Mouse (Mus musculus) cerebellum, adult 2 months (tissue): ENCODE measurements around the gene Parp3. TPM values are rescaled to one million over a fixed set of nuclear protein-coding genes. Genes with fewer than 3 reads are reported as not detected.

Experiments
- DNase-seq, 2 experiments: peaks; one replicate each; pipeline ENCODE4 v3.0.0; 2021
- H3K27ac ChIP-seq: fragments of 200-500 bp; 2 replicates; pipeline ENCODE4 v1.5.1; 2012; ENCODE audit warnings: low read length, control low read depth, inconsistent platforms; ENCODE audit not compliant: insufficient read depth
- H3K27me3 ChIP-seq: fragments of 200-500 bp; 2 replicates; pipeline ENCODE4 v1.6.1; 2012; ENCODE audit warnings: inconsistent platforms, mild to moderate bottlenecking, low read length, moderate library complexity; ENCODE audit not compliant: control insufficient read depth, insufficient read depth
- H3K4me1 ChIP-seq: fragments of 200-500 bp; 2 replicates; pipeline ENCODE4 v1.6.1; 2011; ENCODE audit warnings: low read length; ENCODE audit not compliant: control insufficient read depth, insufficient read depth
- H3K4me3 ChIP-seq: fragments of 200-500 bp; replicated peaks from 2 replicates; pipeline ENCODE3; 2011; ENCODE audit warnings: mild to moderate bottlenecking, low read depth, low read length, control low read depth; ENCODE audit not compliant: insufficient read depth
- CTCF ChIP-seq: fragments of 200-500 bp; IDR thresholded peaks from 2 replicates; pipeline ENCODE4 v1.5.1; 2011; ENCODE audit warnings: low read depth, mild to moderate bottlenecking, control low read depth, low read length, moderate library complexity, borderline replicate concordance; ENCODE audit not compliant: insufficient read depth
- POLR2A ChIP-seq: fragments of 200-500 bp; IDR thresholded peaks from 2 replicates; pipeline ENCODE4 v1.6.1; 2011; ENCODE audit warnings: low read length, control low read depth, borderline replicate concordance; ENCODE audit not compliant: insufficient read depth
- WGBS: fragments of 180-500 bp; shearing (Covaris S2); methylation state at CpG from one replicate; pipeline ENCODE4 v1.1.7; 2018; 5-methylcytosine and 5-hydroxymethylcytosine counted together
- polyA plus RNA-seq: library from polyadenylated mRNA; depleted of rRNA; stranded (reverse); fragments of >200 nt; gene quantifications from 2 replicates; pipeline ENCODE4 v1.2.3, GENCODE M21; 2012; rRNA removed

The Parp3 gene
- polyA plus RNA-seq, 1 experiment, result 6.9 TPM

- DNase-seq, result peak; percentile 94 to 97
- Histone ChIP-seq H3K27me3 (no peaks in the 10 kb centered on the region), H3K4me1 (no peaks in the 10 kb centered on the region; the same call in 1 of the 2 replicates), H3K4me3 (peak within 1 kb of the TSS; percentile 98), H3K27ac (peak within 1 kb of the TSS; percentile 87)
- no peak for TF ChIP-seq CTCF
- peak; percentile 73 for TF ChIP-seq POLR2A
- under 1% methylated on average over 55 of the region's 55 CpGs for WGBS
Observed at GRCm38 (mm10) chr9:106429221-106430014, 47.3 kb downstream of the Parp3 start, which contains the start of gene Rpl29. Gene Rpl29 (plus strand): TSS chr9:106429454.

- H3K27ac ChIP-seq, result peak overlapping the region; percentile 87
- no peak for DNase-seq
Observed at GRCm38 (mm10) chr9:106428719-106429220, 48.0 kb downstream of the Parp3 start.

GRCm38 (mm10) chr9:106421865-106422160, 54.9 kb downstream of the Parp3 start:
- TF ChIP-seq CTCF (peak; percentile 94), POLR2A (no peak)
- Histone ChIP-seq H3K27me3 (no peaks in the 10 kb centered on the region), H3K4me3 (peak overlapping the region; percentile 28), H3K27ac (no peak overlapping the region), H3K4me1 (peaks cover 4% of the 10 kb centered on the region; the same call in 1 of the 2 replicates)
- WGBS, result 0% methylated on average over 3 of the region's 3 CpGs
- peak; percentile 80 to 85 for DNase-seq

More at GRCm38 (mm10) chr9:106428719-106429220, 48.0 kb downstream of the Parp3 start:
- H3K27me3 ChIP-seq, result no peaks in the 10 kb centered on the region
- TF ChIP-seq CTCF (no peak), POLR2A (no peak)
- H3K4me1 ChIP-seq, result no peaks in the 10 kb centered on the region; the same call in 1 of the 2 replicates
- peak overlapping the region; percentile 98 for H3K4me3 ChIP-seq
- WGBS, result under 1% methylated on average over 11 of the region's 11 CpGs

GRCm38 (mm10) chr9:106421033-106421864, 55.5 kb downstream of the Parp3 start:
- peak overlapping the region; percentile 28 for H3K4me3 ChIP-seq
- H3K27me3 ChIP-seq, result no peaks in the 10 kb centered on the region
- DNase-seq, result no peak
- no peak overlapping the region for H3K27ac ChIP-seq
- peaks cover 4% of the 10 kb centered on the region; the same call in 1 of the 2 replicates for H3K4me1 ChIP-seq
- WGBS, result 27% methylated on average over 18 of the region's 18 CpGs
- no peak for TF ChIP-seq POLR2A
- TF ChIP-seq CTCF, result no peak

GRCm38 (mm10) chr9:106420608-106421007, 56.1 kb downstream of the Parp3 start:
- no peak overlapping the region for H3K27ac ChIP-seq
- TF ChIP-seq POLR2A, result no peak
- no peak for TF ChIP-seq CTCF
- WGBS, result 13% methylated on average over 2 of the region's 2 CpGs

More at GRCm38 (mm10) chr9:106420608-106421007, 56.1 kb downstream of the Parp3 start:
- peaks cover 4% of the 10 kb centered on the region; the same call in 1 of the 2 replicates for H3K4me1 ChIP-seq
- no peak for DNase-seq
- H3K27me3 ChIP-seq, result no peaks in the 10 kb centered on the region
- no peak overlapping the region for H3K4me3 ChIP-seq

Other genes with a start within 250 kb of the Parp3 start
- gene Alas1, start 228.3 kb downstream of the Parp3 start, polyA plus RNA-seq, result 117 and 134 TPM in 2 replicates
- gene Poc1a, start 195.9 kb downstream of the Parp3 start, polyA plus RNA-seq, result 3.9 and 4.4 TPM in 2 replicates
- gene Dusp7, start 108.3 kb downstream of the Parp3 start, polyA plus RNA-seq, result 46.4 and 49.6 TPM in 2 replicates
- 435 and 475 TPM in 2 replicates for gene Rpl29, start 47.5 kb downstream of the Parp3 start, polyA plus RNA-seq
- 16.2 and 16.4 TPM in 2 replicates for gene Acy1, start 38.6 kb downstream of the Parp3 start, polyA plus RNA-seq
- gene Abhd14b, start 29.5 kb downstream of the Parp3 start, polyA plus RNA-seq, result 59.7 and 68.5 TPM in 2 replicates
- gene Abhd14a, start 29.3 kb downstream of the Parp3 start, polyA plus RNA-seq, result 49.7 and 51.5 TPM in 2 replicates
- gene Pcbp4, start 23.7 kb downstream of the Parp3 start, polyA plus RNA-seq, result 515 and 572 TPM in 2 replicates
- gene Gpr62, start 11.0 kb downstream of the Parp3 start, polyA plus RNA-seq, result 27.9 and 30.7 TPM in 2 replicates
- 42.5 and 43.7 TPM in 2 replicates for gene Rrp9, start 986 bp downstream of the Parp3 start, polyA plus RNA-seq
- gene Iqcf1, start 23.0 kb upstream of the Parp3 start, polyA plus RNA-seq, result not detected in 2 replicates
- not detected in 2 replicates for gene Iqcf5, start 37.6 kb upstream of the Parp3 start, polyA plus RNA-seq
- gene Iqcf3, start 84.7 kb upstream of the Parp3 start, polyA plus RNA-seq, result not detected in 2 replicates
- gene Iqcf4, start 94.0 kb upstream of the Parp3 start, polyA plus RNA-seq, result not detected in 2 replicates
- not detected in 2 replicates for gene Iqcf6, start 149.6 kb upstream of the Parp3 start, polyA plus RNA-seq
- 17.1 and 20.5 TPM in 2 replicates for gene Grm2, start 179.1 kb upstream of the Parp3 start, polyA plus RNA-seq
- gene Tex264, start 209.0 kb upstream of the Parp3 start, polyA plus RNA-seq, result 96.5 and 102 TPM in 2 replicates